Mouse (Mus musculus): ENCODE results near the gene Rsrc2. TPM values are rescaled to one million over a fixed set of nuclear protein-coding genes. Genes with fewer than 3 reads are reported as not detected.
"Not testable (repeated sequence)": the region's sequence is repeated elsewhere in the genome, so short reads cannot be mapped to it uniquely, and the experiment has no call there.

Gene Rsrc2
- total and polyA plus RNA-seq, 3 experiments, result 56.9 to 82.9 TPM; not detected in 1

- H3K4me1 ChIP-seq (ENCODE audit: control insufficient read depth in 1 of 2, insufficient read depth in 2 of 2, low read length in 2 of 2), result peaks cover 7 to 11% of the 10 kb centered on the region in 2 experiments
Measured at GRCm38 (mm10) chr5:123744358-123744757, 4.9 kb downstream of the Rsrc2 start.

GRCm38 (mm10) chr5:123730981-123731380, 18.2 kb downstream of the Rsrc2 start:
- TF ChIP-seq NELFE (IDR thresholded peaks at IDR 0.05; ENCODE audit: low read depth, low read length) (no peak), TAL1 (IDR thresholded peaks at IDR 0.05; ENCODE audit: low read length) (no peak), MEF2A (IDR thresholded peaks at IDR 0.05; ENCODE audit: extremely low read depth, insufficient replicate concordance, low read depth, low read length, poor library complexity, severe bottlenecking) (no peak), TCF12 (IDR thresholded peaks at IDR 0.05; ENCODE audit: low read depth, low read length) (no peak), BHLHE40 (IDR thresholded peaks at IDR 0.05; ENCODE audit: borderline replicate concordance, low read depth, low read length) (no peak), JUND (IDR thresholded peaks at IDR 0.05; ENCODE audit: low read depth, low read length) (no peak), ZMIZ1 (IDR thresholded peaks at IDR 0.05; ENCODE audit: low read depth, low read length) (no peak), KAT2A (conservative IDR thresholded peaks at IDR 0.05; ENCODE audit: low read depth, low read length) (no peak), POLR2A (IDR thresholded peaks at IDR 0.05; ENCODE audit: control insufficient read depth in 1 of 2, insufficient read depth in 1 of 2, low read depth in 1 of 2, low read length in 2 of 2, poor library complexity in 1 of 2) (no peak), SIN3A (IDR thresholded peaks at IDR 0.05; ENCODE audit: low read length) (no peak), CHD1 (IDR thresholded peaks at IDR 0.05; ENCODE audit: low read depth, low read length) (no peak), ETS1 (IDR thresholded peaks at IDR 0.05; ENCODE audit: low read depth, low read length) (no peak), MAFK (IDR thresholded peaks at IDR 0.05; ENCODE audit: borderline replicate concordance, low read depth, low read length) (no peak), MYC (IDR thresholded peaks at IDR 0.05; ENCODE audit: low read depth, low read length) (no peak), NRF1 (IDR thresholded peaks at IDR 0.05; ENCODE audit: insufficient read depth, low read depth, low read length, poor library complexity, severe bottlenecking) (no peak), POLR2AphosphoS2 (IDR thresholded peaks at IDR 0.05; ENCODE audit: low read length) (no peak), EP300 (IDR thresholded peaks at IDR 0.05; ENCODE audit: low read depth in 1 of 2, low read length in 2 of 2) (no peak), SMC3 (IDR thresholded peaks at IDR 0.05; ENCODE audit: low read depth, low read length) (no peak), ZKSCAN1 (IDR thresholded peaks at IDR 0.05; ENCODE audit: low read depth, low read length) (no peak)
- Histone ChIP-seq H3K4me3 (ENCODE audit: control insufficient read depth in 1 of 2, insufficient read depth in 1 of 2, low read depth in 2 of 2, low read length in 2 of 2) (no peak overlapping the region), H3K27ac (ENCODE audit: control insufficient read depth, low read depth, low read length) (no peak overlapping the region), H3K27me3 (ENCODE audit: control insufficient read depth in 1 of 2, insufficient read depth in 2 of 2, low read length in 2 of 2) (no peaks in the 10 kb centered on the region), H3K9ac (ENCODE audit: control insufficient read depth, low read depth, low read length, poor library complexity, severe bottlenecking) (no peak overlapping the region), H3K79me2 (ENCODE audit: control insufficient read depth, insufficient read depth, low read length, poor library complexity) (no peaks in the 10 kb centered on the region), H3K4me1 (ENCODE audit: control insufficient read depth in 1 of 2, insufficient read depth in 2 of 2, low read length in 2 of 2) (no peaks in the 10 kb centered on the region), H3K9me3 (replicated peaks; ENCODE audit: insufficient read depth, low read length) (no peaks in the 10 kb centered on the region), H3K36me3 (ENCODE audit: control insufficient read depth in 1 of 2, insufficient read depth in 2 of 2, low read length in 2 of 2) (peaks cover 3 to 65% of the 10 kb centered on the region in 2 experiments)
- no peak for DNase-seq (ENCODE audit: low read depth, low spot score)

More at GRCm38 (mm10) chr5:123744358-123744757, 4.9 kb downstream of the Rsrc2 start:
- no peak overlapping the region for H3K9ac ChIP-seq (ENCODE audit: control insufficient read depth, low read depth, low read length, poor library complexity, severe bottlenecking)
- TF ChIP-seq POLR2A (IDR thresholded peaks at IDR 0.05; ENCODE audit: control insufficient read depth in 1 of 2, insufficient read depth in 1 of 2, low read depth in 1 of 2, low read length in 2 of 2, poor library complexity in 1 of 2), result no peak
- no peak for DNase-seq (ENCODE audit: low read depth, low spot score)
- H3K9me3 ChIP-seq (replicated peaks; ENCODE audit: insufficient read depth, low read length), result no peaks in the 10 kb centered on the region
- H3K79me2 ChIP-seq (ENCODE audit: control insufficient read depth, insufficient read depth, low read length, poor library complexity), result peaks cover 42% of the 10 kb centered on the region
- peaks cover 36 to 56% of the 10 kb centered on the region in 2 experiments for H3K36me3 ChIP-seq (ENCODE audit: control insufficient read depth in 1 of 2, insufficient read depth in 2 of 2, low read length in 2 of 2)
- H3K27me3 ChIP-seq (ENCODE audit: control insufficient read depth in 1 of 2, insufficient read depth in 2 of 2, low read length in 2 of 2), result no peaks in the 10 kb centered on the region
- no peak overlapping the region for H3K27ac ChIP-seq (ENCODE audit: control insufficient read depth, low read depth, low read length)
- H3K4me3 ChIP-seq (ENCODE audit: control insufficient read depth in 1 of 2, insufficient read depth in 1 of 2, low read depth in 2 of 2, low read length in 2 of 2), result no peak overlapping the region

GRCm38 (mm10) chr5:123723816-123724215, 25.4 kb downstream of the Rsrc2 start:
- H3K9me3 ChIP-seq (replicated peaks; ENCODE audit: insufficient read depth, low read length); H3K27ac ChIP-seq (ENCODE audit: control insufficient read depth, low read depth, low read length); DNase-seq (ENCODE audit: low read depth, low spot score); H3K4me1 ChIP-seq (ENCODE audit: control insufficient read depth in 1 of 2, insufficient read depth in 2 of 2, low read length in 2 of 2); H3K4me3 ChIP-seq (ENCODE audit: control insufficient read depth in 1 of 2, insufficient read depth in 1 of 2, low read depth in 2 of 2, low read length in 2 of 2); H3K9ac ChIP-seq (ENCODE audit: control insufficient read depth, low read depth, low read length, poor library complexity, severe bottlenecking); H3K27me3 ChIP-seq (ENCODE audit: control insufficient read depth in 1 of 2, insufficient read depth in 2 of 2, low read length in 2 of 2); H3K36me3 ChIP-seq (ENCODE audit: control insufficient read depth in 1 of 2, insufficient read depth in 2 of 2, low read length in 2 of 2): not testable (repeated sequence)
- peaks cover 16% of the 10 kb centered on the region for H3K79me2 ChIP-seq (ENCODE audit: control insufficient read depth, insufficient read depth, low read length, poor library complexity)
